Mouse (Mus musculus) heart, embryonic 13.5 days (tissue): ENCODE measurements around the gene Card10. TPM values are rescaled to one million over a fixed set of nuclear protein-coding genes. Genes with fewer than 3 reads are reported as not detected.
A peak's percentile ranks its signal among the peaks of the same experiment; 100 is the strongest.

Experiments
- ATAC-seq: fragments of 200-750 bp; cut with Nextera tagmentation; 2 replicates; pipeline ENCODE4 v1.8.0; 2017; ENCODE audit warnings: moderate TSS enrichment; ENCODE audit not compliant: insufficient number of reproducible peaks, low FRiP score, low TSS enrichment; ENCODE audit errors: extremely low read depth
- H3K27ac ChIP-seq: fragments of 300-500 bp; sonication (generic); replicated peaks from 2 replicates; pipeline ENCODE4 v1.5.1; 2015; ENCODE audit warnings: moderate library complexity, mild to moderate bottlenecking, inconsistent platforms
- H3K27me3 ChIP-seq: fragments of 300-500 bp; sonication (generic); replicated peaks from 2 replicates; pipeline ENCODE4 v1.6.1; 2015; ENCODE audit warnings: mild to moderate bottlenecking, inconsistent platforms
- H3K36me3 ChIP-seq: fragments of 300-500 bp; sonication (generic); 2 replicates; pipeline ENCODE4 v1.6.1; 2015; ENCODE audit warnings: mild to moderate bottlenecking, inconsistent platforms
- H3K4me1 ChIP-seq: fragments of 300-500 bp; sonication (generic); 2 replicates; pipeline ENCODE4 v1.6.1; 2015; ENCODE audit warnings: inconsistent platforms
- H3K4me2 ChIP-seq: fragments of 300-500 bp; sonication (generic); 2 replicates; pipeline ENCODE4 v1.6.1; 2015; ENCODE audit warnings: inconsistent platforms, mild to moderate bottlenecking, moderate library complexity
- H3K4me3 ChIP-seq: fragments of 300-500 bp; sonication (generic); 2 replicates; pipeline ENCODE4 v1.5.1; 2015; ENCODE audit warnings: moderate library complexity, mild to moderate bottlenecking, inconsistent platforms
- H3K9ac ChIP-seq: fragments of 300-500 bp; sonication (generic); 2 replicates; pipeline ENCODE4 v1.6.1; 2015; ENCODE audit warnings: inconsistent platforms, mild to moderate bottlenecking, moderate library complexity
- H3K9me3 ChIP-seq: fragments of 300-500 bp; sonication (generic); 2 replicates; pipeline ENCODE4 v1.6.1; 2016; ENCODE audit warnings: inconsistent platforms
- WGBS: fragments of 180-500 bp; shearing (Covaris S2); methylation state at CpG from one replicate; pipeline ENCODE4 v1.1.7; 2015; ENCODE audit warnings: mixed read lengths; 5-methylcytosine and 5-hydroxymethylcytosine counted together
- polyA plus RNA-seq: library from polyadenylated mRNA; unstranded; fragments of >200 nt; fragmentation: Nextera tagmentation; extraction: Ambion mirVana; gene quantifications from 2 replicates; pipeline ENCODE4 v1.2.1, GENCODE M21; 2015

The Card10 gene
- polyA plus RNA-seq, 1 experiment from 2014 or later: 5.3 TPM

GRCm38 (mm10) chr15:78782348-78783103, 20.3 kb downstream of the Card10 start:
- Histone ChIP-seq H3K9me3 (no peaks in the 10 kb centered on the region), H3K36me3 (0 out of 2 replicates have a peak, but pooled peaks cover 3% of the 10 kb centered on the region), H3K27me3 (0 out of 2 replicates have a peak, but pooled peaks cover 6% of the 10 kb centered on the region), H3K4me3 (no peak overlapping the region), H3K9ac (no peak overlapping the region), H3K27ac (no peak overlapping the region), H3K4me2 (no peak overlapping the region), H3K4me1 (peaks cover 27% of the 10 kb centered on the region)
- ATAC-seq: no peak
- WGBS: 64% methylated on average over 14 of the region's 14 CpGs

GRCm38 (mm10) chr15:78780908-78781307, 21.9 kb downstream of the Card10 start:
- 0 out of 2 replicates have a peak, but pooled peaks cover 6% of the 10 kb centered on the region for H3K27me3 ChIP-seq
- no peaks in the 10 kb centered on the region for H3K9me3 ChIP-seq
- H3K36me3 ChIP-seq: peaks cover 12% of the 10 kb centered on the region
- ATAC-seq: no peak
- H3K9ac ChIP-seq: no peak overlapping the region
- H3K4me3 ChIP-seq: no peak overlapping the region
- 77% methylated on average over 7 of the region's 7 CpGs for WGBS
- peaks cover 11% of the 10 kb centered on the region for H3K4me1 ChIP-seq
- H3K27ac ChIP-seq: no peak overlapping the region
- H3K4me2 ChIP-seq: no peak overlapping the region

- H3K27ac ChIP-seq: no peak overlapping the region
- H3K4me1 ChIP-seq: peaks cover 6% of the 10 kb centered on the region
- no peak for ATAC-seq
- 81% methylated on average over 14 of the region's 14 CpGs for WGBS
- H3K27me3 ChIP-seq: 0 out of 2 replicates have a peak, but pooled peaks cover 6% of the 10 kb centered on the region
- no peak overlapping the region for H3K9ac ChIP-seq
- H3K9me3 ChIP-seq: no peaks in the 10 kb centered on the region
- no peak overlapping the region for H3K4me3 ChIP-seq
- no peak overlapping the region for H3K4me2 ChIP-seq
- peaks cover 17% of the 10 kb centered on the region for H3K36me3 ChIP-seq
These were observed 22.5 kb downstream of the Card10 start for GRCm38 (mm10) chr15:78780359-78780758.

- Histone ChIP-seq H3K4me3 (no peak overlapping the region), H3K27ac (no peak overlapping the region), H3K4me2 (no peak overlapping the region), H3K36me3 (peaks cover 24% of the 10 kb centered on the region), H3K9me3 (no peaks in the 10 kb centered on the region), H3K9ac (no peak overlapping the region), H3K4me1 (peaks cover 5% of the 10 kb centered on the region), H3K27me3 (0 out of 2 replicates have a peak, but pooled peaks cover 6% of the 10 kb centered on the region)
- ATAC-seq: no peak
- 80% methylated on average over 5 of the region's 5 CpGs for WGBS
These were observed 23.2 kb downstream of the Card10 start for GRCm38 (mm10) chr15:78779690-78780089.

GRCm38 (mm10) chr15:78779253-78779652, 23.6 kb downstream of the Card10 start:
- H3K27me3 ChIP-seq: 0 out of 2 replicates have a peak, but pooled peaks cover 6% of the 10 kb centered on the region
- 68% methylated on average over 8 of the region's 8 CpGs for WGBS
- H3K36me3 ChIP-seq: peaks cover 25% of the 10 kb centered on the region
- H3K9me3 ChIP-seq: no peaks in the 10 kb centered on the region
- ATAC-seq: no peak
- no peak overlapping the region for H3K9ac ChIP-seq
- no peak overlapping the region for H3K4me2 ChIP-seq
- peak overlapping the region; percentile 49; the same call in 1 of the 2 replicates for H3K27ac ChIP-seq
- no peak overlapping the region for H3K4me3 ChIP-seq
- H3K4me1 ChIP-seq: peaks cover 5% of the 10 kb centered on the region

- Histone ChIP-seq H3K9me3 (no peaks in the 10 kb centered on the region), H3K4me3 (no peak overlapping the region), H3K9ac (no peak overlapping the region), H3K4me1 (peaks cover 10% of the 10 kb centered on the region), H3K36me3 (peaks cover 25% of the 10 kb centered on the region), H3K27ac (peak overlapping the region; percentile 49), H3K27me3 (0 out of 2 replicates have a peak, but pooled peaks cover 6% of the 10 kb centered on the region), H3K4me2 (no peak overlapping the region)
- ATAC-seq: 0 out of 2 replicates have a peak, but pooled peaks have one; percentile 22
- 51% methylated on average over 14 of the region's 15 CpGs for WGBS
These were observed 24.6 kb downstream of the Card10 start for GRCm38 (mm10) chr15:78778077-78778870.

GRCm38 (mm10) chr15:78773290-78773729, 29.5 kb downstream of the Card10 start, which contains the start of gene Mfng:
TSS of gene Mfng (minus strand) at chr15:78773475.
- Histone ChIP-seq H3K36me3 (peaks cover 28% of the 10 kb centered on the region), H3K4me2 (peak within 1 kb of the TSS; percentile 64), H3K4me1 (peaks cover 16% of the 10 kb centered on the region), H3K4me3 (peak within 1 kb of the TSS; percentile 40), H3K9me3 (peaks cover 7% of the 10 kb centered on the region), H3K27me3 (peaks cover 7% of the 10 kb centered on the region; the same call in 1 of the 2 replicates), H3K9ac (peak within 1 kb of the TSS; percentile 69), H3K27ac (peak within 1 kb of the TSS; percentile 66)
- ATAC-seq: no peak
- 1% methylated on average over 11 of the region's 11 CpGs for WGBS

GRCm38 (mm10) chr15:78772856-78773255, 30.0 kb downstream of the Card10 start:
- peaks cover 7% of the 10 kb centered on the region; the same call in 1 of the 2 replicates for H3K27me3 ChIP-seq
- peaks cover 25% of the 10 kb centered on the region for H3K36me3 ChIP-seq
- peak overlapping the region; percentile 40 for H3K4me3 ChIP-seq
- H3K4me1 ChIP-seq: peaks cover 16% of the 10 kb centered on the region
- H3K9ac ChIP-seq: peak overlapping the region; percentile 69
- 34% methylated on average over 14 of the region's 14 CpGs for WGBS
- no peak for ATAC-seq
- H3K4me2 ChIP-seq: peak overlapping the region; percentile 64
- peaks cover 7% of the 10 kb centered on the region for H3K9me3 ChIP-seq
- peak overlapping the region; percentile 66 for H3K27ac ChIP-seq

- peak overlapping the region; percentile 69 for H3K9ac ChIP-seq
- peaks cover 16% of the 10 kb centered on the region for H3K4me1 ChIP-seq
- peak overlapping the region; percentile 40 for H3K4me3 ChIP-seq
- peaks cover 24% of the 10 kb centered on the region for H3K36me3 ChIP-seq
- peak; percentile 3; the same call in 1 of the 2 replicates for ATAC-seq
- WGBS: 32% methylated on average over 4 of the region's 4 CpGs
- peaks cover 7% of the 10 kb centered on the region for H3K9me3 ChIP-seq
- H3K4me2 ChIP-seq: peak overlapping the region; percentile 64
- peaks cover 7% of the 10 kb centered on the region; the same call in 1 of the 2 replicates for H3K27me3 ChIP-seq
- H3K27ac ChIP-seq: peak overlapping the region; percentile 66
These were observed 30.5 kb downstream of the Card10 start for GRCm38 (mm10) chr15:78772368-78772763.

GRCm38 (mm10) chr15:78771531-78772367, 31.1 kb downstream of the Card10 start:
- Histone ChIP-seq H3K4me1 (peaks cover 16% of the 10 kb centered on the region), H3K4me3 (peak overlapping the region; percentile 40), H3K4me2 (peak overlapping the region; percentile 64), H3K27me3 (peaks cover 7% of the 10 kb centered on the region; the same call in 1 of the 2 replicates), H3K9ac (peak overlapping the region; percentile 37; the same call in 1 of the 2 replicates), H3K9me3 (peaks cover 7% of the 10 kb centered on the region), H3K36me3 (peaks cover 24% of the 10 kb centered on the region), H3K27ac (peak overlapping the region; percentile 66)
- WGBS: 50% methylated on average over 19 of the region's 19 CpGs
- ATAC-seq: peak; percentile 17; the same call in 1 of the 2 replicates
